Mouse (Mus musculus) C2C12 (cell line): ENCODE results near the gene Ccr4. TPM values are rescaled to one million over a fixed set of nuclear protein-coding genes. Genes with fewer than 3 reads are reported as not detected.
A peak's percentile ranks its signal among the peaks of the same experiment; 100 is the strongest.

ENCODE experiments used
- H3K27me3 ChIP-seq: one replicate; pipeline ENCODE4 v1.6.1; 2011; ENCODE audit not compliant: control insufficient read depth, insufficient read depth, insufficient read length
- H3K36me3 ChIP-seq: one replicate; pipeline ENCODE4 v1.6.1; 2011; ENCODE audit not compliant: control insufficient read depth, insufficient read depth
- H3K4me3 ChIP-seq: one replicate; pipeline ENCODE4 v1.5.1; 2011; ENCODE audit warnings: mild to moderate bottlenecking, control low read depth; ENCODE audit not compliant: poor library complexity, insufficient read depth, severe bottlenecking
- H3K79me2 ChIP-seq: one replicate; pipeline ENCODE4 v1.6.1; 2011; ENCODE audit not compliant: control insufficient read depth, insufficient read depth
- H3K79me3 ChIP-seq: one replicate; pipeline ENCODE4 v1.6.1; 2011; ENCODE audit warnings: low read depth, control low read depth
- H3ac ChIP-seq: one replicate; pipeline ENCODE3; 2011; ENCODE audit warnings: low read depth; ENCODE audit not compliant: control insufficient read depth, insufficient read length
- CEBPB ChIP-seq: IDR thresholded peaks from one replicate; pipeline ENCODE4 v1.6.1; 2011; ENCODE audit warnings: low read depth, mild to moderate bottlenecking, control low read depth, moderate library complexity
- CTCF ChIP-seq: IDR thresholded peaks from one replicate; pipeline ENCODE4 v1.5.1; 2011; ENCODE audit not compliant: control insufficient read depth, insufficient read depth, insufficient read length
- FOSL1 ChIP-seq: IDR thresholded peaks from one replicate; pipeline ENCODE4 v1.8.0; 2011; ENCODE audit warnings: mild to moderate bottlenecking, low read length; ENCODE audit not compliant: poor library complexity, insufficient read depth, severe bottlenecking
- MAX ChIP-seq: IDR thresholded peaks from one replicate; pipeline ENCODE4 v1.6.1; 2011; ENCODE audit warnings: mild to moderate bottlenecking, control low read depth
- MYOD1 ChIP-seq: IDR thresholded peaks from one replicate; pipeline ENCODE4 v1.6.1; 2011; ENCODE audit warnings: low read depth; ENCODE audit not compliant: control insufficient read depth, insufficient read length
- MYOG ChIP-seq: IDR thresholded peaks from one replicate; pipeline ENCODE4 v1.6.1; 2011; ENCODE audit not compliant: control insufficient read depth, insufficient read length; ENCODE audit errors: extremely low read depth
- USF1 ChIP-seq: IDR thresholded peaks from one replicate; pipeline ENCODE4 v1.6.1; 2011; ENCODE audit warnings: low read depth, mild to moderate bottlenecking, control low read depth, moderate library complexity
- polyA plus RNA-seq: library from polyadenylated mRNA; unstranded; fragments of >200 nt; fragmentation: generic; extraction: Trizol; gene quantifications from one replicate; pipeline ENCODE4 v1.2.1, GENCODE M21; 2012; ENCODE audit warnings: missing spikeins

Gene Ccr4
- polyA plus RNA-seq, 1 experiment: not detected

- TF ChIP-seq MYOD1: no peak
- no peak for TF ChIP-seq MYOG
- TF ChIP-seq CTCF: no peak
- no peak for TF ChIP-seq FOSL1
- no peak for TF ChIP-seq USF1
- no peak for TF ChIP-seq CEBPB
- no peak for TF ChIP-seq MAX
- no peak overlapping the region for H3K4me3 ChIP-seq
- H3K79me3 ChIP-seq: no peaks in the 10 kb centered on the region
These were observed 30.2 kb upstream of the Ccr4 start for GRCm38 (mm10) chr9:114534747-114535517.

GRCm38 (mm10) chr9:114533848-114534247, 29.1 kb upstream of the Ccr4 start:
- Histone ChIP-seq H3K79me3 (no peaks in the 10 kb centered on the region), H3K4me3 (no peak overlapping the region), H3K27me3 (no peaks in the 10 kb centered on the region), H3K79me2 (no peaks in the 10 kb centered on the region), H3K36me3 (no peaks in the 10 kb centered on the region), H3ac (no peak overlapping the region)
- TF ChIP-seq FOSL1 (no peak), USF1 (no peak), MAX (no peak)

More at GRCm38 (mm10) chr9:114534747-114535517, 30.2 kb upstream of the Ccr4 start:
- Histone ChIP-seq H3K79me2 (no peaks in the 10 kb centered on the region), H3ac (no peak overlapping the region), H3K27me3 (no peaks in the 10 kb centered on the region), H3K36me3 (no peaks in the 10 kb centered on the region)

- Histone ChIP-seq H3K36me3 (no peaks in the 10 kb centered on the region), H3K79me2 (no peaks in the 10 kb centered on the region), H3K27me3 (no peaks in the 10 kb centered on the region), H3K79me3 (no peaks in the 10 kb centered on the region), H3K4me3 (no peak overlapping the region), H3ac (no peak overlapping the region)
- TF ChIP-seq USF1: no peak
- no peak for TF ChIP-seq MYOG
- TF ChIP-seq MAX: no peak
- no peak for TF ChIP-seq MYOD1
- no peak for TF ChIP-seq FOSL1
- TF ChIP-seq CTCF: no peak
- no peak for TF ChIP-seq CEBPB
These were observed 26.6 kb upstream of the Ccr4 start for GRCm38 (mm10) chr9:114531276-114531675.

GRCm38 (mm10) chr9:114528680-114529048, 23.9 kb upstream of the Ccr4 start:
- H3K4me3 ChIP-seq: no peak overlapping the region

GRCm38 (mm10) chr9:114527992-114528679, 23.4 kb upstream of the Ccr4 start:
- Histone ChIP-seq H3K27me3 (no peaks in the 10 kb centered on the region), H3K4me3 (no peak overlapping the region), H3K79me2 (no peaks in the 10 kb centered on the region), H3K36me3 (no peaks in the 10 kb centered on the region), H3K79me3 (no peaks in the 10 kb centered on the region), H3ac (no peak overlapping the region)
- TF ChIP-seq CEBPB (no peak), MYOG (no peak), MYOD1 (no peak), FOSL1 (no peak), USF1 (no peak), MAX (no peak)

More at GRCm38 (mm10) chr9:114528680-114529048, 23.9 kb upstream of the Ccr4 start:
- H3K36me3 ChIP-seq: no peaks in the 10 kb centered on the region
- H3K79me3 ChIP-seq: no peaks in the 10 kb centered on the region
- H3K27me3 ChIP-seq: no peaks in the 10 kb centered on the region
- no peaks in the 10 kb centered on the region for H3K79me2 ChIP-seq
- TF ChIP-seq MYOG (no peak), MYOD1 (no peak), CTCF (no peak)
- H3ac ChIP-seq: no peak overlapping the region

GRCm38 (mm10) chr9:114527085-114527484, 22.4 kb upstream of the Ccr4 start:
- Histone ChIP-seq H3K79me2 (no peaks in the 10 kb centered on the region), H3ac (no peak overlapping the region), H3K79me3 (no peaks in the 10 kb centered on the region), H3K36me3 (no peaks in the 10 kb centered on the region), H3K4me3 (no peak overlapping the region), H3K27me3 (no peaks in the 10 kb centered on the region)
- TF ChIP-seq FOSL1 (peak; percentile 46), MAX (no peak)
